Mouse (Mus musculus) embryonic facial prominence, embryonic 11.5 days (tissue): Measurements from ENCODE around the gene Dnajb13. TPM values are rescaled to one million over a fixed set of nuclear protein-coding genes. Genes with fewer than 3 reads are reported as not detected.
"Not testable (repeated sequence)": the region's sequence is repeated elsewhere in the genome, so short reads cannot be mapped to it uniquely, and the experiment has no call there.

Experiments used
- ATAC-seq: fragments of 200-750 bp; cut with Nextera tagmentation; replicated peaks from 2 replicates; pipeline ENCODE4 v1.8.0; 2017; ENCODE audit warnings: low read depth; ENCODE audit not compliant: insufficient number of reproducible peaks, low FRiP score, low TSS enrichment
- DNase-seq: peaks from one replicate; pipeline ENCODE4 v3.0.0-alpha.2; 2015; ENCODE audit warnings: low spot score
- H3K27ac ChIP-seq: fragments of 300-500 bp; sonication (generic); replicated peaks from 2 replicates; pipeline ENCODE4 v1.5.1; 2014; ENCODE audit warnings: mild to moderate bottlenecking, low read depth, low read length, control low read depth
- H3K27me3 ChIP-seq: fragments of 300-500 bp; sonication (generic); 2 replicates; pipeline ENCODE4 v1.6.1; 2014; ENCODE audit warnings: mild to moderate bottlenecking, low read length, moderate library complexity, mixed read lengths; ENCODE audit not compliant: control insufficient read depth, insufficient read depth
- H3K36me3 ChIP-seq: fragments of 300-500 bp; sonication (generic); replicated peaks from 2 replicates; pipeline ENCODE4 v1.6.1; 2014; ENCODE audit warnings: low read depth, mild to moderate bottlenecking, low read length, moderate library complexity, mixed read lengths; ENCODE audit not compliant: control insufficient read depth, insufficient read depth
- H3K4me1 ChIP-seq: fragments of 300-500 bp; sonication (generic); 2 replicates; pipeline ENCODE4 v1.6.1; 2014; ENCODE audit warnings: low read length, mixed read lengths; ENCODE audit not compliant: control insufficient read depth, insufficient read depth
- H3K4me2 ChIP-seq: fragments of 300-500 bp; sonication (generic); 2 replicates; pipeline ENCODE4 v1.6.1; 2014; ENCODE audit warnings: low read depth, mild to moderate bottlenecking, control low read depth, low read length, moderate library complexity
- H3K4me3 ChIP-seq: fragments of 300-500 bp; sonication (generic); 2 replicates; pipeline ENCODE4 v1.5.1; 2014; ENCODE audit warnings: low read depth, low read length, control low read depth
- H3K9ac ChIP-seq: fragments of 300-500 bp; sonication (generic); replicated peaks from 2 replicates; pipeline ENCODE4 v1.6.1; 2014; ENCODE audit warnings: mild to moderate bottlenecking, control low read depth, low read length
- H3K9me3 ChIP-seq: fragments of 300-500 bp; sonication (generic); replicated peaks from 2 replicates; pipeline ENCODE4 v1.6.1; 2016; ENCODE audit warnings: mild to moderate bottlenecking, low read length, inconsistent platforms, mixed read lengths; ENCODE audit not compliant: control insufficient read depth
- WGBS: fragments of 180-500 bp; shearing (Covaris S2); extraction: QIAGEN DNeasy Blood & Tissue Kit; methylation state at CpG from one replicate; pipeline ENCODE4 v1.1.7; 2014; 5-methylcytosine and 5-hydroxymethylcytosine counted together
- polyA plus RNA-seq: library from polyadenylated mRNA; unstranded; fragments of >200 nt; fragmentation: Nextera tagmentation; extraction: Ambion mirVana; gene quantifications from 2 replicates; pipeline ENCODE4 v1.2.1, GENCODE M21; 2014

The Dnajb13 gene
- polyA plus RNA-seq, 1 experiment from 2014 or later = 0.07 TPM

DNA sequence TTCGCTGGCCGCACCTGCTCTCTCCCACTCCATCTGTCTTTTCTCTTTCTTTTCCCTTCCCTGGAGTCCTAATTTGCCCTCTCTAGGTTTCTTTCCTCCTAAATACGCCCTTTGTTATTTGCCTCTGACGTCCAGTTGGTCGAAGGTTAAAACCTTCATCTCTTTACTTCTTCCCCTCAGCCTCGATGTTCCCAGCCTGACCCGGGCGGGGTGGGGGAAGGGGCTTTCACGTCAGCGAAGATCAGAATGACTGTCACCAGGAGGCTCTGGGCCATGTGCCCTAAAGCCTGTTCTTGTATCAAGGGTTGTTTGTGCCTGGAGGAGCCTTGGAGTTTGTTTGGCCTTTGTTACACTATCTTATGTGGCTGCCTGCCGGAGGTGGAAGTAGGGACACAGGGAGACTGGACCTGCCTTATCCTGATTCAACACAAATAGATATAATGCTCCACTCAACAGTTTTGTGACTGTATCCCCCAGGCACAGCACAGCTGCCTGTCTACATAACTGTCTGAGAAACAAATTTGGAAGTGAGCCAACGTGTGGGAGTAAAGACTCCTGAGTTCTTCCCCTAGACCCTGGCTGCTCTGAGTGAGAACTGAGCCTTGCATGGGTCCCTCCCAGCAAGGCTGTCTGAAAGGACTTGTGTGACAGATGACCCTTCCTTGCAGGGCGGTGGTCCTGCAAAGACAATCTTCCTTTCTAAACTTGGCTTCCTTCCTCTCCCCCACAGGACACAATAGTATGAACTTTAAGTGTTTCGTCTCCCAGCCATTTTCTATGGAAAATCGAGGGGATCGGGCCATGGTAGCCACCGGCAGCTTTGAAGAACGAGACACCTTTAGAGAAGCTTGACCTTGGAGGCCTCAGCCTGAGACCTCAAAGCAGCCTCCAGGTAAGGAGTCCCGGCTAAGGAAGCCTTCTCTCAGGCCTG lies 21.0 kb downstream of the Dnajb13 start:
- WGBS = 40% methylated on average over 19 of the region's 19 CpGs
- Histone ChIP-seq H3K9ac (peak overlapping the region; percentile 60), H3K4me2 (peak overlapping the region; percentile 85), H3K27me3 (no peaks in the 10 kb centered on the region), H3K4me1 (peaks cover 10% of the 10 kb centered on the region), H3K4me3 (peak overlapping the region; percentile 42), H3K27ac (0 out of 2 replicates have a peak overlapping the region, but pooled peaks have one; percentile 25), H3K36me3 (peaks cover 3% of the 10 kb centered on the region; the same call in 1 of the 2 replicates), H3K9me3 (no peaks in the 10 kb centered on the region)
- ATAC-seq = no peak
- DNase-seq = peak; percentile 33

DNA sequence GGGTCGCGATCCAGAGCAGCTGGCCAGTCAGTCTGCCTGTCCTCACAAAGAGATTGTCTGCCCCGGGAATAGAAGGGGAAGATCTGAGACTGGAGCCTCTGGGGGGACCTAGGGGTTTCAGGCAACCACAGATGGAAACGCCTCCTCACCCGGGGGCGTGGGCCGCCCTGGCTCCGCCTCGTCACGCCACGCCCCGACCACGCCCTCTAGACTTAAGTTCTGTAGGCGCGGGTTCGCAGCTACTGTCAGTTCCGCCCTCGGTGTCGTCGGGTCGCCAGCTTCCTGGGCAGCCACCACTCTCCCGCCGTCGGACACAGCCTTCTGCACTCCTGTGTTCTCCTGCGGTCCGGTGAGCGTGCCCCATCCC lies 21.7 kb downstream of the Dnajb13 start, which contains the start of gene Ucp2:
TSS of gene Ucp2 (plus strand) at position 221 of the 367 bp plus-strand sequence.
- peak within 1 kb of the TSS; percentile 85 for H3K4me2 ChIP-seq
- under 1% methylated on average over 27 of the region's 27 CpGs for WGBS
- H3K36me3 ChIP-seq = peaks cover under 1% of the 10 kb centered on the region; the same call in 1 of the 2 replicates
- peaks cover 10% of the 10 kb centered on the region for H3K4me1 ChIP-seq
- H3K9me3 ChIP-seq = no peaks in the 10 kb centered on the region
- H3K9ac ChIP-seq = peak within 1 kb of the TSS; percentile 60
- peak; percentile 84 for DNase-seq
- H3K4me3 ChIP-seq = peak within 1 kb of the TSS; percentile 42
- ATAC-seq = peak; percentile 40
- H3K27ac ChIP-seq = 0 out of 2 replicates have a peak within 1 kb of the TSS, but pooled peaks have one; percentile 25
- H3K27me3 ChIP-seq = no peaks in the 10 kb centered on the region

DNA sequence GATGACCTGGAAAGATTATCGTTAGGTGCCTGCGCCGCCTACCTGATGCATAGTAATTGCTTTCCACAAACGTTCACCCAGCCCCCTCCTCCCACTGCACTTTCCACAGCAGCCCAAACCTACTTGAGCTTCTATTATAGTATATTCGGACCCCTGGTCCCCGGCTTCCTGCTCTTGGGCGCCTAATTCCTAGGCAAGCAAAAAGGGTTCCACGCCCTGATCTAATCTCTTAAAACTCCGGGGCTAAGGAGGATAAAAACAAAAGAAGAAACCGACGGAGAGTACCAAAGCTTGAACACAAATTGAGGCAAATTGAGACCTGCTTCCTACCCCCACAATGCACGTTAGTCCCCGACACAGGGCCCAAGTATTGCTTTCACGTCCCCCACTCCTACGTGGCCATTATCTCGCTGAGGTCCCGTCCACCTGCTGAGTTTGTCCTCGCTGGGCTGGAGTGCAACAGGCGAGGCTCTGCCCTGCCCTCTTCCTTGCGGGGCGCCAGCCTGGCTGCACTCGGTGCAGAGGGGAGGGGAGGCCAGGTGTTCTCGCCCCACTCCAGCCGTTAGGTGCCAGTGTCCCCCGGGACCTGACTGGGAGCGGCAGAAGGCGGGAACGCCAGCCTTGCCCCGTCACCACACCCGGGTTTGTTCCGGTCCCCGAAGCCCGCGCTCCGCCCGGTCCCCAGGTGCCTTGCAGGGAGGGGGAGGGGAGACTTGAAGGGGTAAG lies 22.2 kb downstream of the Dnajb13 start:
- Histone ChIP-seq H3K9me3 (no peaks in the 10 kb centered on the region), H3K36me3 (no peaks in the 10 kb centered on the region; the same call in 1 of the 2 replicates), H3K27me3 (no peaks in the 10 kb centered on the region), H3K4me2 (peak overlapping the region; percentile 85), H3K4me3 (peak overlapping the region; percentile 42), H3K4me1 (peaks cover 10% of the 10 kb centered on the region), H3K9ac (peak overlapping the region; percentile 60), H3K27ac (no peak overlapping the region)
- 2% methylated on average over 35 of the region's 36 CpGs for WGBS
- ATAC-seq (peak; percentile 40), DNase-seq (peak; percentile 29)

DNA sequence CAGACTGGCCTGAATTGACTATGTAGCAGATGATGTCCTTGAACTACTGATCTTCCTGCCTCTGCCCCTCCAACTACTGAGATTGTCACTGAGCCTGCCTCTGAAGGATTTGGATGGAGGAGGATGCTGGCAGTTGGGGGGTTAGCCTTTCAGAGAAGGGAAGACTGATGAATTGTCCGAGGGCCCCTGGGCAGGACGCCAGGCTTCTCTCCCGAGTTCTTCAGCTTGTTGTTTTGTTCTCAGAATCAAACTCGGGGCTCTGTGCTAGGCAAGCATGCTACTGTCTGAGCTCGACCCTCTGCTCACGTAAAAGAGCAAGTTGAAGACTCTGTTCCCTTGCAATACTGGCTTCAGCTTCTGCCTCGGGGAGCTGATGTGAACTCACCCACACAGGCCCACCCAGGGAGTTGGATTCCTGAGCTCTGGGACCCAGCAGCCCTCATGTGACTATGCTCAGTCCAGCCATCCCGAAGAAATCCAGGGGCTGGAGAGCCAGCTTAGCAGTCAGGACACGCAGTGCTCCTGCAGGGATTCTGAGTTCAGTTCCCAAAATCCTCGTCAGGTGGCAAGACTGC lies 26.2 kb downstream of the Dnajb13 start:
- Histone ChIP-seq H3K9ac (no peak overlapping the region), H3K4me3 (no peak overlapping the region), H3K4me2 (no peak overlapping the region), H3K4me1 (peaks cover 3% of the 10 kb centered on the region), H3K9me3 (no peaks in the 10 kb centered on the region), H3K27me3 (no peaks in the 10 kb centered on the region), H3K36me3 (no peaks in the 10 kb centered on the region; the same call in 1 of the 2 replicates), H3K27ac (no peak overlapping the region)
- WGBS = 45% methylated on average over 10 of the region's 10 CpGs
- DNase-seq (no peak), ATAC-seq (no peak)

DNA sequence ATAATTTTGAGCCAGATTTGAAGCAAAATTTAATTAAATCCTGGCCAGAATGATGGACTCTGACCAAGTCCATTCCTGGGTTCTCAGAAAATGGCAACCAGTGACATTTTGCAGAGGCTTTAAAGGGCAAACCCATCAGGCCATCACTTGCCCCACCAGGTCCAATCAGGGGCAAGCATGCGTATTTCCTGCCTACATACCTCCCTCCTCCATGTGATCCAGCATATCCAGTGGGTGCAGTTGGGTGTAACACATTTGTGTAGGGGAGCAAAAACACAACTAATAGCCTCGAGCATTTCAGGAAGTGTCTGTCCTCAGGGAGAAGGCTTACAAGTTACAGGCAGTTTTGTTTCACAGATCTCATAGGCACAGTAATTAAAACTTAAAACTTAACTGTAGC lies 27.5 kb downstream of the Dnajb13 start:
- Histone ChIP-seq H3K9ac (no peak overlapping the region), H3K4me3 (no peak overlapping the region), H3K4me2 (no peak overlapping the region), H3K27me3 (no peaks in the 10 kb centered on the region), H3K27ac (no peak overlapping the region), H3K36me3 (no peaks in the 10 kb centered on the region; the same call in 1 of the 2 replicates), H3K4me1 (no peaks in the 10 kb centered on the region), H3K9me3 (no peaks in the 10 kb centered on the region)
- WGBS = 75% methylated on average over 2 of the region's 2 CpGs
- ATAC-seq (no peak), DNase-seq (no peak)

DNA sequence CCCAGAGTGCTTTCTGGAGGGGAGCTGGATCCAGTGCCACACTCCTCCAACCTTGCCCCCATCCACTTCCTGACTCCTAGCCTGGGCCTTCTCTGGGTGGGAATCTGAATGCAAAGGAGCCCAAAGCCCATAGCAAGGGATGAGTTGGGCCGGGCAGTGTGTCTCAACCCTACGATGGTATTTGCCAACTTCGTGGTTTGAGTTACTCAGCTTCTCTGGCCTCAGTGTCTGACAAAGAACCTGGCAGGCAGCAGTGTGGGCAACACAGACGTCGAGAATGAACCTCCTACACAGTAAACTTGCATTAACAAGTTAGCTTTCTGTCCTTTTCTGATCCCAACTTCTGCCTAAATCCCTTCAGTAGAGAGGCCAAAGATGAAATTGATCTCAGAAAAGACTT lies 30.3 kb downstream of the Dnajb13 start:
- H3K4me1 ChIP-seq = no peaks in the 10 kb centered on the region
- DNase-seq (no peak), ATAC-seq (no peak)
- no peaks in the 10 kb centered on the region for H3K36me3 ChIP-seq
- no peak overlapping the region for H3K4me2 ChIP-seq
- no peaks in the 10 kb centered on the region for H3K27me3 ChIP-seq
- H3K27ac ChIP-seq = no peak overlapping the region
- no peak overlapping the region for H3K9ac ChIP-seq
- WGBS = 80% methylated on average over 5 of the region's 5 CpGs
- H3K9me3 ChIP-seq = no peaks in the 10 kb centered on the region
- no peak overlapping the region for H3K4me3 ChIP-seq

DNA sequence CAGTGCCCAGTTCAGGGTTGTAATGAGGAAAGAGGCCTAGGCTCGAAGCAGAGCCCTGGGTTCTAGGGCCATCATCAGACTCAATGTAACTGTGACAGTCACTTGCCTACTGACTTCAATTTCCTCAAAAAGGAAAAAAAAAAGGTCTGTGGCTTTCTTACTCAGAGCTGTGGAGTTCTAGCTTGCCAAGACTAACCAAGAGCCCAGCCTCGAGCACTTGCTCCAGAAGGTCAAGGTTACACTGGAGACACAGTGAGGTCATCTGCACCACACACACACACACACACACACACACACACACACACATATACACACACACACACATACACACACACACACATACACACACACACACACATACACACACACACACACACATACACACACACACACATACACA lies 32.7 kb downstream of the Dnajb13 start:
- not testable (repeated sequence) for H3K36me3 ChIP-seq, DNase-seq, H3K27me3 ChIP-seq, H3K27ac ChIP-seq, H3K9me3 ChIP-seq, ATAC-seq, H3K9ac ChIP-seq, H3K4me2 ChIP-seq, H3K4me1 ChIP-seq, H3K4me3 ChIP-seq
- 82% methylated on average over 2 of the region's 2 CpGs for WGBS
